Mouse (Mus musculus) lung, postnatal 0 days (tissue): ENCODE data around the gene Cpm.

Source experiments
- CTCF ChIP-seq: IDR thresholded peaks from 2 replicates; pipeline ENCODE4 v1.5.1; 2016; ENCODE audit warnings: antibody characterized with exemption, mild to moderate bottlenecking
- EP300 ChIP-seq: IDR thresholded peaks from 2 replicates; pipeline ENCODE4 v1.6.1; 2016; ENCODE audit warnings: antibody characterized with exemption, mild to moderate bottlenecking, control low read depth

GRCm38 (mm10) chr10:117607804-117608279, 21.5 kb upstream of the Cpm start:
- TF ChIP-seq CTCF (no peak), EP300 (no peak)
